Mouse (Mus musculus) intestine, embryonic 15.5 days (tissue): Measurements from ENCODE around the gene Esr1. TPM values are rescaled to one million over a fixed set of nuclear protein-coding genes. Genes with fewer than 3 reads are reported as not detected.

Experiments used
- ATAC-seq: fragments of 200-750 bp; cut with Nextera tagmentation; 2 replicates; pipeline ENCODE4 v1.8.0; 2017; ENCODE audit warnings: moderate TSS enrichment, moderate library complexity
- H3K27ac ChIP-seq: fragments of 300-500 bp; sonication (generic); 2 replicates; pipeline ENCODE4 v1.5.1; 2015; ENCODE audit warnings: mild to moderate bottlenecking, inconsistent platforms
- H3K27me3 ChIP-seq: fragments of 300-500 bp; sonication (generic); replicated peaks from 2 replicates; pipeline ENCODE4 v1.6.1; 2015; ENCODE audit warnings: inconsistent platforms
- H3K36me3 ChIP-seq: fragments of 300-500 bp; sonication (generic); 2 replicates; pipeline ENCODE4 v1.6.1; 2015; ENCODE audit warnings: inconsistent platforms
- H3K4me1 ChIP-seq: fragments of 300-500 bp; sonication (generic); replicated peaks from 2 replicates; pipeline ENCODE4 v1.6.1; 2015; ENCODE audit warnings: inconsistent platforms
- H3K4me2 ChIP-seq: fragments of 300-500 bp; sonication (generic); replicated peaks from 2 replicates; pipeline ENCODE4 v1.6.1; 2015; ENCODE audit warnings: mild to moderate bottlenecking, inconsistent platforms
- H3K4me3 ChIP-seq: fragments of 300-500 bp; sonication (generic); replicated peaks from 2 replicates; pipeline ENCODE4 v1.5.1; 2015; ENCODE audit warnings: inconsistent platforms
- H3K9ac ChIP-seq: fragments of 300-500 bp; sonication (generic); 2 replicates; pipeline ENCODE4 v1.6.1; 2015; ENCODE audit warnings: inconsistent platforms
- H3K9me3 ChIP-seq: fragments of 300-500 bp; sonication (generic); 2 replicates; pipeline ENCODE4 v1.6.1; 2016; ENCODE audit warnings: inconsistent platforms
- WGBS: fragments of 180-500 bp; shearing (Covaris S2); methylation state at CpG from one replicate; pipeline ENCODE4 v1.1.7; 2015; 5-methylcytosine and 5-hydroxymethylcytosine counted together
- polyA plus RNA-seq: library from polyadenylated mRNA; unstranded; fragments of >200 nt; fragmentation: Nextera tagmentation; extraction: Ambion mirVana; gene quantifications from 2 replicates; pipeline ENCODE4 v1.2.1, GENCODE M21; 2015

Gene Esr1
- polyA plus RNA-seq, 1 experiment from 2014 or later = 0.59 TPM

- WGBS = 64% methylated on average over 7 of the region's 7 CpGs
- Histone ChIP-seq H3K9ac (no peak overlapping the region), H3K4me3 (no peak overlapping the region), H3K4me2 (no peak overlapping the region), H3K9me3 (no peaks in the 10 kb centered on the region), H3K27ac (no peak overlapping the region), H3K36me3 (no peaks in the 10 kb centered on the region), H3K4me1 (no peaks in the 10 kb centered on the region), H3K27me3 (no peaks in the 10 kb centered on the region)
- ATAC-seq = no peak
These were observed 288.9 kb downstream of the Esr1 start for GRCm38 (mm10) chr10:4900324-4900723.

- Histone ChIP-seq H3K4me2 (no peak overlapping the region), H3K27me3 (no peaks in the 10 kb centered on the region), H3K27ac (no peak overlapping the region), H3K9me3 (no peaks in the 10 kb centered on the region), H3K4me1 (no peaks in the 10 kb centered on the region), H3K4me3 (no peak overlapping the region), H3K9ac (no peak overlapping the region), H3K36me3 (no peaks in the 10 kb centered on the region)
- 77% methylated on average over 2 of the region's 2 CpGs for WGBS
- no peak for ATAC-seq
These were observed 297.9 kb downstream of the Esr1 start for GRCm38 (mm10) chr10:4909271-4909670.

- Histone ChIP-seq H3K9ac (no peak overlapping the region), H3K4me1 (no peaks in the 10 kb centered on the region), H3K4me3 (no peak overlapping the region), H3K9me3 (no peaks in the 10 kb centered on the region), H3K36me3 (no peaks in the 10 kb centered on the region), H3K27ac (no peak overlapping the region), H3K27me3 (no peaks in the 10 kb centered on the region), H3K4me2 (no peak overlapping the region)
- 78% methylated on average over 4 of the region's 4 CpGs for WGBS
- no peak for ATAC-seq
These were observed 299.1 kb downstream of the Esr1 start for GRCm38 (mm10) chr10:4910451-4910850.

- Histone ChIP-seq H3K9ac (no peak overlapping the region), H3K4me2 (no peak overlapping the region), H3K27ac (no peak overlapping the region), H3K27me3 (no peaks in the 10 kb centered on the region), H3K4me3 (no peak overlapping the region), H3K36me3 (no peaks in the 10 kb centered on the region), H3K4me1 (no peaks in the 10 kb centered on the region), H3K9me3 (no peaks in the 10 kb centered on the region)
- no peak for ATAC-seq
- WGBS = 91% methylated on average over 4 of the region's 4 CpGs
These were observed 307.7 kb downstream of the Esr1 start for GRCm38 (mm10) chr10:4919046-4919445.

GRCm38 (mm10) chr10:4923616-4924015 lies 312.2 kb downstream of the Esr1 start:
- no peak for ATAC-seq
- 73% methylated on average over 2 of the region's 2 CpGs for WGBS

GRCm38 (mm10) chr10:4924391-4924790 lies 313.0 kb downstream of the Esr1 start:
- Histone ChIP-seq H3K4me3 (no peak overlapping the region), H3K4me1 (no peaks in the 10 kb centered on the region), H3K27me3 (no peaks in the 10 kb centered on the region), H3K4me2 (no peak overlapping the region), H3K9me3 (no peaks in the 10 kb centered on the region), H3K9ac (no peak overlapping the region), H3K27ac (no peak overlapping the region), H3K36me3 (no peaks in the 10 kb centered on the region)
- WGBS = 73% methylated on average over 2 of the region's 2 CpGs
- no peak for ATAC-seq

More at GRCm38 (mm10) chr10:4923616-4924015, 312.2 kb downstream of the Esr1 start:
- Histone ChIP-seq H3K36me3 (no peaks in the 10 kb centered on the region), H3K27me3 (no peaks in the 10 kb centered on the region), H3K9me3 (no peaks in the 10 kb centered on the region), H3K27ac (no peak overlapping the region), H3K4me2 (no peak overlapping the region), H3K9ac (no peak overlapping the region), H3K4me1 (no peaks in the 10 kb centered on the region), H3K4me3 (no peak overlapping the region)

GRCm38 (mm10) chr10:4943148-4943547 lies 331.8 kb downstream of the Esr1 start:
- Histone ChIP-seq H3K4me3 (no peak overlapping the region), H3K36me3 (no peaks in the 10 kb centered on the region), H3K27me3 (no peaks in the 10 kb centered on the region), H3K4me1 (no peaks in the 10 kb centered on the region), H3K27ac (no peak overlapping the region), H3K9ac (no peak overlapping the region), H3K4me2 (no peak overlapping the region), H3K9me3 (no peaks in the 10 kb centered on the region)
- ATAC-seq = no peak
- WGBS = 87% methylated on average over 5 of the region's 5 CpGs

- H3K36me3 ChIP-seq = no peaks in the 10 kb centered on the region
- ATAC-seq = no peak
- H3K9ac ChIP-seq = no peak overlapping the region
- WGBS = 76% methylated on average over 2 of the region's 2 CpGs
- no peak overlapping the region for H3K27ac ChIP-seq
- no peaks in the 10 kb centered on the region for H3K27me3 ChIP-seq
- no peak overlapping the region for H3K4me3 ChIP-seq
- no peaks in the 10 kb centered on the region for H3K9me3 ChIP-seq
- H3K4me2 ChIP-seq = no peak overlapping the region
- H3K4me1 ChIP-seq = no peaks in the 10 kb centered on the region
These were observed 333.3 kb downstream of the Esr1 start for GRCm38 (mm10) chr10:4944725-4945124.

- H3K9me3 ChIP-seq = no peaks in the 10 kb centered on the region
- no peaks in the 10 kb centered on the region for H3K36me3 ChIP-seq
- H3K9ac ChIP-seq = no peak overlapping the region
- H3K4me2 ChIP-seq = no peak overlapping the region
- H3K4me3 ChIP-seq = no peak overlapping the region
- H3K27ac ChIP-seq = no peak overlapping the region
- no peaks in the 10 kb centered on the region for H3K4me1 ChIP-seq
- no peak for ATAC-seq
- 8% methylated on average over 1 of the region's 1 CpGs for WGBS
- no peaks in the 10 kb centered on the region for H3K27me3 ChIP-seq
These were observed 354.4 kb downstream of the Esr1 start for GRCm38 (mm10) chr10:4965768-4966167.

- H3K36me3 ChIP-seq = no peaks in the 10 kb centered on the region
- H3K4me1 ChIP-seq = no peaks in the 10 kb centered on the region
- 44% methylated on average over 7 of the region's 7 CpGs for WGBS
- H3K27ac ChIP-seq = no peak overlapping the region
- no peak overlapping the region for H3K4me2 ChIP-seq
- ATAC-seq = no peak
- no peak overlapping the region for H3K4me3 ChIP-seq
- H3K9me3 ChIP-seq = no peaks in the 10 kb centered on the region
- H3K27me3 ChIP-seq = no peaks in the 10 kb centered on the region
- no peak overlapping the region for H3K9ac ChIP-seq
These were observed 359.8 kb downstream of the Esr1 start for GRCm38 (mm10) chr10:4971156-4971555.

- Histone ChIP-seq H3K9ac (no peak overlapping the region), H3K27me3 (no peaks in the 10 kb centered on the region), H3K9me3 (no peaks in the 10 kb centered on the region), H3K4me2 (no peak overlapping the region), H3K4me1 (no peaks in the 10 kb centered on the region), H3K4me3 (no peak overlapping the region), H3K27ac (no peak overlapping the region), H3K36me3 (no peaks in the 10 kb centered on the region)
- ATAC-seq = no peak
These were observed 360.2 kb downstream of the Esr1 start for GRCm38 (mm10) chr10:4971586-4971985.

- ATAC-seq = no peak
- WGBS = 43% methylated on average over 2 of the region's 2 CpGs
- no peak overlapping the region for H3K9ac ChIP-seq
These were observed 360.6 kb downstream of the Esr1 start for GRCm38 (mm10) chr10:4972026-4972425.

GRCm38 (mm10) chr10:4974246-4974645 lies 362.9 kb downstream of the Esr1 start:
- 82% methylated on average over 4 of the region's 4 CpGs for WGBS
- Histone ChIP-seq H3K27me3 (no peaks in the 10 kb centered on the region), H3K4me1 (no peaks in the 10 kb centered on the region)

More at GRCm38 (mm10) chr10:4972026-4972425, 360.6 kb downstream of the Esr1 start:
- Histone ChIP-seq H3K27ac (no peak overlapping the region), H3K36me3 (no peaks in the 10 kb centered on the region), H3K27me3 (no peaks in the 10 kb centered on the region), H3K4me1 (no peaks in the 10 kb centered on the region), H3K4me2 (no peak overlapping the region), H3K9me3 (no peaks in the 10 kb centered on the region), H3K4me3 (no peak overlapping the region)

More at GRCm38 (mm10) chr10:4974246-4974645, 362.9 kb downstream of the Esr1 start:
- H3K4me2 ChIP-seq = no peak overlapping the region
- no peak for ATAC-seq
- H3K4me3 ChIP-seq = no peak overlapping the region
- H3K27ac ChIP-seq = no peak overlapping the region
- no peaks in the 10 kb centered on the region for H3K36me3 ChIP-seq
- no peak overlapping the region for H3K9ac ChIP-seq
- no peaks in the 10 kb centered on the region for H3K9me3 ChIP-seq
